In the genomic region with DNA sequence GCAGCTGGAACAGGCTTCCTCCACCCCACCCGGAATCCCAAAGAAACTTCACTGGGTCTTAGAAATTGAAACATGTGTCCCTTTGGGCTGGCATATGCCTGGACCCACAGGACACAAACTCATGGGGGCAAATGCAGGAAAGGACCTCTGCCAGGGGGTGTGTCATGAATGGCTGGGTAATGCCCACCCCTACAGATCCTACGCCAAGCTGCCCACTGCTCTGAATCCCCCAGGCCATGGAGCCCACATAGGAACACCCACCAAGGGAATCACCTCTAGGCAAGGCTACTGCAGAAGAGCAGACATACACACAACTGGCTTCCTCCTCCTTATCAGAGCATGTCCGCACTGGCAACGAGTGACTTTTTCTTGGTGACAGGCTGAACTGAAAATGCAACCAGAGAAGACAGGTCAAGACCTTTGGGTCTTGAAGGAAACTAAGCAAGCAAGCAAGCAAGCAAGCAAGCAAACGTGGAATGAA, we compare ENCODE assay signal across 9 mouse cellular contexts. TPM values are rescaled to one million over a fixed set of nuclear protein-coding genes. Genes with fewer than 3 reads are reported as not detected.
DNase-seq lines count a peak whose midpoint lies in the region; ATAC-seq and TF ChIP-seq lines count a peak whose summit lies in the region.
"Had no signal": no experiment of that assay in that cellular context is flagged by ENCODE, and none has a peak within 500 bp of the region (broad histone marks: within the 10 kb centered on the region; RNA-seq: fewer than 3 reads in every experiment).

No protein-coding gene starts in this region.

- no peak overlapping the region for H3K9ac ChIP-seq in lung, postnatal 0 days (replicated peaks; ENCODE audit: low read depth)
- no peak overlapping the region for H3K9ac ChIP-seq in forebrain, postnatal 0 days
- H3K9ac ChIP-seq in hindbrain, embryonic 16.5 days (ENCODE audit: low read depth, low read length), result no peak overlapping the region
- no peak overlapping the region for H3K9ac ChIP-seq in kidney, embryonic 14.5 days (ENCODE audit: low read depth, low read length)
- H3K9ac ChIP-seq: limb, embryonic 15.5 days had no signal

- H3K4me3 ChIP-seq in lung, postnatal 0 days (ENCODE audit: low read depth, low read length), result no peak overlapping the region
- no peak overlapping the region for H3K4me3 ChIP-seq in forebrain, postnatal 0 days (ENCODE audit: low read depth, low read length)
- H3K4me3 ChIP-seq in hindbrain, embryonic 16.5 days (ENCODE audit: low read length), result no peak overlapping the region
- no peak overlapping the region for H3K4me3 ChIP-seq in kidney, embryonic 14.5 days (ENCODE audit: low read length)
- H3K4me3 ChIP-seq: limb, embryonic 15.5 days had no signal

- no peak for TF ChIP-seq CTCF in lung, postnatal 0 days (IDR thresholded peaks at IDR 0.05)
- no peak for TF ChIP-seq CTCF in forebrain, postnatal 0 days (IDR thresholded peaks at IDR 0.05; ENCODE audit: low read depth)

- H3K9me3 ChIP-seq in lung, postnatal 0 days (ENCODE audit: low read length), result no peaks in the 10 kb centered on the region
- no peaks in the 10 kb centered on the region for H3K9me3 ChIP-seq in forebrain, postnatal 0 days (ENCODE audit: low read length)
- no peaks in the 10 kb centered on the region for H3K9me3 ChIP-seq in hindbrain, embryonic 16.5 days (ENCODE audit: control insufficient read depth, low read length)
- H3K9me3 ChIP-seq in kidney, embryonic 14.5 days (ENCODE audit: control insufficient read depth, low read length), result no peaks in the 10 kb centered on the region
- H3K9me3 ChIP-seq: limb, embryonic 15.5 days had no signal

- H3K27ac ChIP-seq in lung, postnatal 0 days (ENCODE audit: low read length), result no peak overlapping the region
- no peak overlapping the region for H3K27ac ChIP-seq in forebrain, postnatal 0 days (ENCODE audit: low read depth, low read length)
- H3K27ac ChIP-seq in hindbrain, embryonic 16.5 days (ENCODE audit: low read depth, low read length), result no peak overlapping the region
- H3K27ac ChIP-seq in kidney, embryonic 14.5 days (ENCODE audit: low read depth, low read length), result no peak overlapping the region
- H3K27ac ChIP-seq: limb, embryonic 15.5 days had no signal

- no peak overlapping the region for H3K4me2 ChIP-seq in lung, postnatal 0 days (replicated peaks; ENCODE audit: low read depth, low read length)
- H3K4me2 ChIP-seq in forebrain, postnatal 0 days (ENCODE audit: low read depth), result no peak overlapping the region
- no peak overlapping the region for H3K4me2 ChIP-seq in hindbrain, embryonic 16.5 days (ENCODE audit: low read length)
- no peak overlapping the region for H3K4me2 ChIP-seq in kidney, embryonic 14.5 days (replicated peaks; ENCODE audit: low read depth, low read length)
- H3K4me2 ChIP-seq: limb, embryonic 15.5 days had no signal

- no peaks in the 10 kb centered on the region for H3K4me1 ChIP-seq in lung, postnatal 0 days (ENCODE audit: insufficient read depth, low read depth, low read length)
- H3K4me1 ChIP-seq in forebrain, postnatal 0 days (ENCODE audit: insufficient read depth), result no peaks in the 10 kb centered on the region
- H3K4me1 ChIP-seq in hindbrain, embryonic 16.5 days (ENCODE audit: control insufficient read depth, insufficient read depth, low read depth, low read length), result no peaks in the 10 kb centered on the region
- no peaks in the 10 kb centered on the region for H3K4me1 ChIP-seq in kidney, embryonic 14.5 days (ENCODE audit: control insufficient read depth, insufficient read depth, low read length)
- H3K4me1 ChIP-seq: limb, embryonic 15.5 days had no signal

- WGBS in lung, postnatal 0 days, result 63% methylated on average over 5 of the region's 5 CpGs
- WGBS in forebrain, postnatal 0 days, result 80% methylated on average over 5 of the region's 5 CpGs
- 83% methylated on average over 5 of the region's 5 CpGs for WGBS in hindbrain, embryonic 16.5 days
- 61% methylated on average over 5 of the region's 5 CpGs for WGBS in kidney, embryonic 14.5 days

- intact Hi-C loops in left cerebral cortex, postnatal 10 days (cut with DNase I), result no loop called here

- DNase-seq in lung, postnatal 4 days, result peak; percentile 5 to 27
- DNase-seq in lung, postnatal 0 days (ENCODE audit: low spot score), result no peak
- peak; percentile 8 for DNase-seq in adrenal gland, postnatal 14 days
- peak; percentile 36 for DNase-seq in forelimb bud, embryonic 11.5 days (ENCODE audit: low read depth, low spot score)
- peak; percentile 9 to 32 for DNase-seq in left cerebral cortex, postnatal 10 days (ENCODE audit: extremely low spot score in 1 of 2, low spot score in 2 of 2)
- no peak for DNase-seq in forebrain, postnatal 0 days

- H3K36me3 ChIP-seq in lung, postnatal 0 days (ENCODE audit: insufficient read depth, low read length), result no peaks in the 10 kb centered on the region
- H3K36me3 ChIP-seq in forebrain, postnatal 0 days (ENCODE audit: insufficient read depth), result no peaks in the 10 kb centered on the region
- no peaks in the 10 kb centered on the region for H3K36me3 ChIP-seq in hindbrain, embryonic 16.5 days (ENCODE audit: control insufficient read depth, insufficient read depth, low read length)
- H3K36me3 ChIP-seq in kidney, embryonic 14.5 days (ENCODE audit: control insufficient read depth, insufficient read depth, low read length), result no peaks in the 10 kb centered on the region
- H3K36me3 ChIP-seq: limb, embryonic 15.5 days had no signal

- H3K27me3 ChIP-seq in lung, postnatal 0 days (replicated peaks; ENCODE audit: insufficient read depth, low read length), result no peaks in the 10 kb centered on the region
- no peaks in the 10 kb centered on the region for H3K27me3 ChIP-seq in forebrain, postnatal 0 days (ENCODE audit: insufficient read depth, low read length)
- H3K27me3 ChIP-seq in hindbrain, embryonic 16.5 days (replicated peaks; ENCODE audit: control insufficient read depth, insufficient read depth, low read length), result no peaks in the 10 kb centered on the region
- no peaks in the 10 kb centered on the region for H3K27me3 ChIP-seq in kidney, embryonic 14.5 days (ENCODE audit: control insufficient read depth, insufficient read depth, low read length)
- H3K27me3 ChIP-seq: limb, embryonic 15.5 days had no signal

- TF ChIP-seq EP300 in lung, postnatal 0 days (IDR thresholded peaks at IDR 0.05), result no peak

- no peak for ATAC-seq in lung, postnatal 0 days
- ATAC-seq in forebrain, postnatal 0 days, result no peak
- ATAC-seq in hindbrain, embryonic 16.5 days, result no peak
- ATAC-seq in kidney, embryonic 14.5 days (ENCODE audit: low FRiP score, low TSS enrichment), result no peak

RNA-seq across cellular contexts. Expression of a gene that starts 54.4 kb away (rescaled TPM):
- polyA plus RNA-seq in lung, postnatal 0 days (2015; fragmentation: Nextera tagmentation; extraction: Ambion mirVana), result 22.5 and 25.3 TPM in 2 replicates
- total RNA-seq in adrenal gland, postnatal 14 days (2021), result 36.6 and 38.2 TPM in 2 replicates
- 10 to 100 TPM; 18.8 to 19.7 TPM for total RNA-seq in left cerebral cortex, postnatal 10 days (2021)
- 50.0 and 60.1 TPM in 2 replicates for total RNA-seq in forebrain, postnatal 0 days (2014; rRNA removed)
- polyA plus RNA-seq in forebrain, postnatal 0 days (2015; fragmentation: Nextera tagmentation; extraction: Ambion mirVana), result 37.7 and 41.5 TPM in 2 replicates
- 45.9 and 46.5 TPM in 2 replicates for polyA plus RNA-seq in hindbrain, embryonic 16.5 days (2015; fragmentation: Nextera tagmentation; extraction: Ambion mirVana)
- 114 and 144 TPM in 2 replicates for polyA plus RNA-seq in kidney, embryonic 14.5 days (2014; fragmentation: Nextera tagmentation; extraction: Ambion mirVana)

Comparison
In these comparisons a context has a peak if more than half of its experiments do, and no peak if none do; other contexts are left out.
1. DNase-seq: peak in lung, postnatal 4 days (2 of 2), adrenal gland, postnatal 14 days (single experiment), forelimb bud, embryonic 11.5 days (single experiment) and left cerebral cortex, postnatal 10 days (2 of 2); none in lung, postnatal 0 days (single experiment) and forebrain, postnatal 0 days (single experiment).